Mouse (Mus musculus) G1E (cell line): Measurements from ENCODE around the gene Mknk2. TPM values are rescaled to one million over a fixed set of nuclear protein-coding genes. Genes with fewer than 3 reads are reported as not detected.

Experiments
- ATAC-seq: 2 replicates; pipeline ENCODE4 v1.8.0; 2016; ENCODE audit warnings: mild to moderate bottlenecking; ENCODE audit not compliant: insufficient number of reproducible peaks, poor library complexity, low FRiP score, severe bottlenecking; ENCODE audit errors: extremely low read depth
- DNase-seq: peaks from one replicate; pipeline ENCODE4 v3.0.0; 2012; ENCODE audit warnings: low spot score
- H3K27me3 ChIP-seq: 2 replicates; pipeline ENCODE4 v1.6.1; 2012; ENCODE audit warnings: mild to moderate bottlenecking, low read length, inconsistent platforms; ENCODE audit not compliant: insufficient read depth
- H3K36me3 ChIP-seq: replicated peaks from 2 replicates; pipeline ENCODE3; 2012; ENCODE audit warnings: mild to moderate bottlenecking, inconsistent platforms
- H3K4me1 ChIP-seq: 2 replicates; pipeline ENCODE4 v1.6.1; 2012; ENCODE audit warnings: low read depth, low read length, inconsistent platforms, mixed read lengths; ENCODE audit not compliant: insufficient read depth
- H3K4me3 ChIP-seq: 2 replicates; pipeline ENCODE4 v1.5.1; 2012; ENCODE audit warnings: low read depth, mild to moderate bottlenecking, inconsistent platforms, low read length, moderate library complexity, mixed read lengths
- H3K9me3 ChIP-seq: replicated peaks from 2 replicates; pipeline ENCODE4 v1.6.1; 2012; ENCODE audit warnings: inconsistent platforms
- CTCF ChIP-seq: IDR thresholded peaks from 2 replicates; pipeline ENCODE4 v1.5.1; 2012; ENCODE audit warnings: low read depth, low read length, inconsistent platforms, mixed read lengths
- GATA1 ChIP-seq: IDR thresholded peaks from 2 replicates; pipeline ENCODE4 v1.6.1; 2012; ENCODE audit warnings: borderline replicate concordance, low read length, inconsistent platforms, mixed read lengths
- GATA2 ChIP-seq: IDR thresholded peaks from 2 replicates; pipeline ENCODE4 v1.6.1; 2012; ENCODE audit warnings: low read depth, low read length, inconsistent platforms, borderline replicate concordance
- POLR2AphosphoS5 ChIP-seq: IDR thresholded peaks from 2 replicates; pipeline ENCODE4 v1.6.1; 2012; ENCODE audit warnings: low read depth, low read length, inconsistent platforms; ENCODE audit not compliant: insufficient replicate concordance
- TAL1 ChIP-seq: conservative IDR thresholded peaks from 2 replicates; pipeline ENCODE4 v1.6.1; 2012; ENCODE audit warnings: low read depth, low read length, inconsistent platforms, mixed read lengths
- polyA plus RNA-seq: library from polyadenylated mRNA; stranded (reverse); fragments of >175 nt; gene quantifications from 2 replicates; pipeline ENCODE4 v1.2.3, GENCODE M21; 2012
- total RNA-seq, 2 experiments: library from RNA; stranded (forward) in 1 of 2; stranded (reverse) in 1 of 2; fragments of 200-1000 nt in 1 of 2; fragments of >200 nt in 1 of 2; fragmentation: Nextera tagmentation in 1 of 2; gene quantifications; 2 replicates each; pipeline ENCODE4 v1.2.3; 2014 to 2017

Gene Mknk2
- total and polyA plus RNA-seq, 3 experiments, result 70.4 to 455 (median 140) TPM

DNA sequence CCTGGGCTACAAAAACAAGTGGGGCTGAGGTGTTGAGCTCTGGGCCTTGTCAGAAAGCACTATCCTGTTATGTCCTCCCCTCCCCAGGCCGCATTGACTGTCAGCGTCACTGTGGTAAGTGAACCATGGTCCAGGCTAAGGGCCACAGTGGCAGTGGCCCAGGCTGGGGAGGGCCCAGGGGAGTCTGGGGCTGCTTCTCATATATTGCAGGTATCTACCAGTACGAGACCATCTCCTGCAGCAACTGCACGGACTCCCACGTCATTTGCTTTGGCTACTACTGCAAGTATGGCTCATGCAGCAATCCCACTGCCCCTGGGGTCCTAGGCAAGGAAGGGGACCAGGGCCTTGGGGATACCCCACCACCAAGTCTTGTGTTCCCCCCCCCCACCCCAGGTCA, 25.7 kb upstream of the Mknk2 start:
- ATAC-seq (no peak), DNase-seq (no peak)
- Histone ChIP-seq H3K36me3 (peaks cover 65% of the 10 kb centered on the region), H3K4me3 (peak overlapping the region; percentile 75; the same call in 1 of the 2 replicates), H3K4me1 (peaks cover 64% of the 10 kb centered on the region), H3K9me3 (no peaks in the 10 kb centered on the region), H3K27me3 (no peaks in the 10 kb centered on the region)
- TF ChIP-seq GATA2 (no peak), POLR2AphosphoS5 (no peak), TAL1 (no peak), CTCF (no peak), GATA1 (no peak)

DNA sequence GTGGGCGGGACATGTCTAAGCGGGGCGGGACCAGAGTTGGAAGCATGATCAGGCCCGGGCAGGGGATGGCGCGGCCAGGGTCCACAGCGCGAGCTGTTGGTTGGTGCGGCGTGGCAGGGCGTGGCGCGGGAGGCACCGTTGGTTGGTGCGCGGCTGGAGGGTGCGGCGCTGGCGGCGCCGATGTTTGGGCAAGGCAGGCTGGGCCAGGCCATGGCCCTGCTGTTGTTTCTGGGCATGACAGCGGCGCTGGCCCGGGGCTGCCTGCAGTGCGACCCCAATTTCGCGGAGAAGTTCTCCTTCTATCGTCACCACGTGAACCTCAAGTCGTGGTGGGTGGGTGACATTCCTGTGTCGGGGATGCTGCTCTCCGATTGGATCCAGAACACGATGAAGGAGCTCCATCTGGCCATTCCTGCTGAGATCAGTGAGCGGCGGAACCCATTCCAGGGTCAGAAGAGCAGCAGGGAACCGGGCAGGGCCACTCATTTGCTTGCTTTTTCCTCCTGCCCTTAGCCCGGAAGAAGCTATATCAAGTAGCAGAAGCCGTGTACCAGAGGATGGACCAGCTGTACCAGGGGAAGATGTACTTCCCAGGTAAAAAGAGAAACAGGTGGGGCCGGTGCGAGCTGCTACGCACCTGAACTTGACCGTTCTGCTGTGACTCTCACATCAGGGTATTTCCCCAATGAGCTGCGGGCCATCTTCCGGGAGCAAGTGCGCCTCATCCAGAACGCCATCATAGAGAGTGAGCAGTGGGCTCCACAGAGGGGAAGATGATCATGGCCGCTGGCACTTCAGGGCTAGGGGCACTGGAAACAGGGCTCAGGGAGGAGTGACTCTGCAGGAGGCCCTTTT, 24.9 kb upstream of the Mknk2 start:
- no peak for TF ChIP-seq CTCF
- no peak for TF ChIP-seq GATA2
- no peak for TF ChIP-seq POLR2AphosphoS5
- TF ChIP-seq TAL1, result no peak
- no peak for TF ChIP-seq GATA1
- Histone ChIP-seq H3K9me3 (no peaks in the 10 kb centered on the region), H3K4me3 (peak overlapping the region; percentile 75), H3K4me1 (peaks cover 72% of the 10 kb centered on the region), H3K36me3 (peaks cover 63% of the 10 kb centered on the region), H3K27me3 (no peaks in the 10 kb centered on the region)
- ATAC-seq, result peak; percentile 35; the same call in 1 of the 2 replicates
- peak; percentile 84 for DNase-seq

GRCm38 (mm10) chr10:80701721-80702535, 24.0 kb upstream of the Mknk2 start, which contains the start of the genes Mob3a and Izumo4:
Mob3a (minus strand) TSS chr10:80701977.
Izumo4 (plus strand) TSS chr10:80702184.
- H3K9me3 ChIP-seq, result no peaks in the 10 kb centered on the region
- H3K4me3 ChIP-seq, result peak within 1 kb of the TSS; percentile 75
- ATAC-seq, result peak; percentile 75
- H3K36me3 ChIP-seq, result peaks cover 59% of the 10 kb centered on the region
- peak; percentile 95 for DNase-seq
- TF ChIP-seq POLR2AphosphoS5, result no peak
- TF ChIP-seq CTCF, result no peak
- no peak for TF ChIP-seq GATA2
- TF ChIP-seq GATA1, result no peak
- TF ChIP-seq TAL1, result no peak
- no peaks in the 10 kb centered on the region for H3K27me3 ChIP-seq
- peaks cover 77% of the 10 kb centered on the region for H3K4me1 ChIP-seq

- H3K4me3 ChIP-seq, result peak overlapping the region; percentile 75
- no peaks in the 10 kb centered on the region for H3K27me3 ChIP-seq
- peaks cover 59% of the 10 kb centered on the region for H3K36me3 ChIP-seq
- H3K4me1 ChIP-seq, result peaks cover 86% of the 10 kb centered on the region
- no peaks in the 10 kb centered on the region for H3K9me3 ChIP-seq
- DNase-seq (no peak), ATAC-seq (no peak)
- no peak for TF ChIP-seq CTCF
- no peak for TF ChIP-seq TAL1
- TF ChIP-seq GATA2, result no peak
These were observed 22.8 kb upstream of the Mknk2 start for GRCm38 (mm10) chr10:80700732-80701131.

DNA sequence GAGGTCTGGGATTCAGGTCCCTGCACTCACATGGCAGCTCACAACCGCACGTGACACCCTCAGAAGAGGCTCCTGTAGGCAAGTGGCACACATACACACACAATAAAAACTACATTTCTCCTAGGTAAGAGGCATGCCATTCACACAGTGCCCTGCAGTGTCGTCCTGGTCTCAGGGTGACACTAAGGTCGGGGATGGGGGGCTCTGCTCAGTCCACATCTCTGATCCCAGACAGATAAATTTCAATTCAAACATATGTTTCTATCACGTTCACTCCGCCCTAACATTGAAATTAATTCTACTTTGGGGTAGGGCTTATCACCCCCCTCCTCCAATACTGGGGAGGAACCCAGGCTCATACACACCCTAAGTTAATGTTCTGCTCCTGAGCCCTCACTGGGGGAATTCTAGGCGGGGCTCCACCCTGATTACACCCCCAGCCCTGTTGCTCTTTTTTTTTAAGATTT, 22.2 kb upstream of the Mknk2 start:
- TF ChIP-seq CTCF, result no peak
- H3K4me3 ChIP-seq, result peak overlapping the region; percentile 75
- DNase-seq (no peak), ATAC-seq (no peak)
- peaks cover 57% of the 10 kb centered on the region for H3K36me3 ChIP-seq
- H3K9me3 ChIP-seq, result no peaks in the 10 kb centered on the region
- H3K27me3 ChIP-seq, result no peaks in the 10 kb centered on the region
- peaks cover 86% of the 10 kb centered on the region for H3K4me1 ChIP-seq

- Histone ChIP-seq H3K4me3 (peak overlapping the region; percentile 64; the same call in 1 of the 2 replicates), H3K36me3 (peaks cover 57% of the 10 kb centered on the region), H3K4me1 (peaks cover 87% of the 10 kb centered on the region), H3K27me3 (no peaks in the 10 kb centered on the region), H3K9me3 (no peaks in the 10 kb centered on the region)
- TF ChIP-seq TAL1, result no peak
- no peak for TF ChIP-seq GATA2
- no peak for TF ChIP-seq POLR2AphosphoS5
- no peak for TF ChIP-seq GATA1
- no peak for TF ChIP-seq CTCF
- ATAC-seq (no peak), DNase-seq (no peak)
These were observed 20.7 kb upstream of the Mknk2 start for GRCm38 (mm10) chr10:80698605-80699004.
